Mouse (Mus musculus): ENCODE measurements around the gene Bace1. TPM values are rescaled to one million over a fixed set of nuclear protein-coding genes. Genes with fewer than 3 reads are reported as not detected.

Gene Bace1
- polyA plus RNA-seq, 1 experiment from 2014 or later: 49.2 TPM

DNA sequence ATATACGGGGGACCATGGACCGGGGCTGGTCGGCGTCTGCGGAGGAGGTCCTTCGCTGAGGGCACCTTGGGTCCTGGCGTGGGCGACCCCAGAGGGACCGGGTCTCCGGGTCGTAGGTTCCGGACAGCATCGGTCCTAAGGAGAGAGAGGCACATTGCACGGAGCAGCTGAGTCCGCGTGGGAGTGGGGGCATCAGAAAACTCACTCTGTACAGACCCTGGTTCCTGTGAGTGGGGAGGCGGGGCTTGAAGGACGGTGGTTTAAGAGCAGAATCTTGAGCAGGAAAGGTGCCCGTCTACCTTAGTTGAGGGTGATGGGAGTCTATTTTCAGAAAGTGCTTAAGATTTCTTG, 68.7 kb downstream of the Bace1 start:
- Histone ChIP-seq H3K9me3 (no peaks in the 10 kb centered on the region), H3K27ac (replicated peaks) (peak overlapping the region; percentile 94), H3K4me1 (replicated peaks) (peaks cover 33% of the 10 kb centered on the region), H3K9ac (peak overlapping the region; percentile 96), H3K36me3 (peaks cover 57% of the 10 kb centered on the region), H3K27me3 (no peaks in the 10 kb centered on the region), H3K4me2 (peak overlapping the region; percentile 72), H3K4me3 (peak overlapping the region; percentile 68)
- WGBS: under 1% methylated on average over 19 of the region's 19 CpGs
- ATAC-seq (ENCODE audit: low read depth): no peak

DNA sequence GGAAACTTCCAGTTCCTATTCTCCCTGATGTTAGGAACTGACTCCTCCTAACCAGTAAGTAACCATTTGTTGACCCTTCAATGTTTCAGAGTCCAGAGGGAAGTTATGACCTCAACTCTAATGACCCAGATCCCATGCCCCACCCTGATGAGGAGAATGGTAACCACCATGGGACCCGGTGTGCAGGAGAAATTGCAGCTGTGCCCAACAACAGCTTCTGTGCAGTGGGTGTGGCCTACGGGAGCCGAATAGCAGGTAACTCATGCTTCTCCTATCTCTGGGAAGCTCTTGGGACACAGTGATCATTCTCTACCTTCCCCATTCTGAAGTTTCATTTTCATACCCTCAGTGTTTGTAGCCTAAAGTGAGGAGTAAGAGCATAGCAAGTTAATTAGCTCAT, 72.6 kb downstream of the Bace1 start:
- 91% methylated on average over 3 of the region's 3 CpGs for WGBS
- no peak for ATAC-seq (ENCODE audit: low read depth)
- peaks cover 78% of the 10 kb centered on the region for H3K36me3 ChIP-seq

GRCm38 (mm10) chr9:45911673-45912072, 73.3 kb downstream of the Bace1 start:
- no peak for ATAC-seq (ENCODE audit: low read depth)

More for the DNA sequence above, 72.6 kb downstream of the Bace1 start:
- H3K27me3 ChIP-seq: no peaks in the 10 kb centered on the region
- no peaks in the 10 kb centered on the region for H3K9me3 ChIP-seq
- H3K4me1 ChIP-seq (replicated peaks): peaks cover 16% of the 10 kb centered on the region
- H3K4me2 ChIP-seq: no peak overlapping the region
- H3K9ac ChIP-seq: no peak overlapping the region
- no peak overlapping the region for H3K4me3 ChIP-seq
- no peak overlapping the region for H3K27ac ChIP-seq (replicated peaks)

More at GRCm38 (mm10) chr9:45911673-45912072, 73.3 kb downstream of the Bace1 start:
- H3K36me3 ChIP-seq: peaks cover 85% of the 10 kb centered on the region
- no peak overlapping the region for H3K4me3 ChIP-seq
- no peaks in the 10 kb centered on the region for H3K9me3 ChIP-seq
- H3K27ac ChIP-seq (replicated peaks): no peak overlapping the region
- no peak overlapping the region for H3K4me2 ChIP-seq
- no peak overlapping the region for H3K9ac ChIP-seq
- H3K4me1 ChIP-seq (replicated peaks): peaks cover 16% of the 10 kb centered on the region
- WGBS: 85% methylated on average over 1 of the region's 1 CpGs
- H3K27me3 ChIP-seq: no peaks in the 10 kb centered on the region

Other genes with a start within 250 kb of the Bace1 start
- gene Cep164, start 9.9 kb upstream of the Bace1 start, polyA plus RNA-seq (2015; fragmentation: Nextera tagmentation; extraction: Ambion mirVana): 13.8 and 15.2 TPM in 2 replicates
- gene Pcsk7, start 67.9 kb downstream of the Bace1 start, polyA plus RNA-seq (2015; fragmentation: Nextera tagmentation; extraction: Ambion mirVana): 23.8 and 25.2 TPM in 2 replicates
- gene Rnf214, start 68.3 kb downstream of the Bace1 start, polyA plus RNA-seq (2015; fragmentation: Nextera tagmentation; extraction: Ambion mirVana): 82.3 and 96.2 TPM in 2 replicates
- gene Tagln, start 97.5 kb downstream of the Bace1 start, polyA plus RNA-seq (2015; fragmentation: Nextera tagmentation; extraction: Ambion mirVana): 9.8 and 10.8 TPM in 2 replicates
- 39.2 and 44.2 TPM in 2 replicates for gene Sidt2, start 116.7 kb downstream of the Bace1 start, polyA plus RNA-seq (2015; fragmentation: Nextera tagmentation; extraction: Ambion mirVana)
- 282 and 301 TPM in 2 replicates for gene Pafah1b2, start 174.1 kb downstream of the Bace1 start, polyA plus RNA-seq (2015; fragmentation: Nextera tagmentation; extraction: Ambion mirVana)
- gene Sik3, start 174.2 kb downstream of the Bace1 start, polyA plus RNA-seq (2015; fragmentation: Nextera tagmentation; extraction: Ambion mirVana): 9.3 and 9.4 TPM in 2 replicates